Mouse (Mus musculus): ENCODE results near the gene Brix1. TPM values are rescaled to one million over a fixed set of nuclear protein-coding genes. Genes with fewer than 3 reads are reported as not detected.

The Brix1 gene
- polyA plus RNA-seq, 1 experiment from 2014 or later = 128 TPM

- ATAC-seq (ENCODE audit: low FRiP score) = no peak
- no peak overlapping the region for H3K9ac ChIP-seq
- no peaks in the 10 kb centered on the region for H3K4me1 ChIP-seq
- H3K9me3 ChIP-seq = no peaks in the 10 kb centered on the region
- peaks cover 8% of the 10 kb centered on the region for H3K36me3 ChIP-seq (replicated peaks)
- H3K27me3 ChIP-seq = no peaks in the 10 kb centered on the region
- no peak overlapping the region for H3K4me2 ChIP-seq
- H3K27ac ChIP-seq = no peak overlapping the region
- WGBS = 80% methylated on average over 6 of the region's 6 CpGs
- no peak overlapping the region for H3K4me3 ChIP-seq (replicated peaks)
Measured at GRCm38 (mm10) chr15:10439963-10440362, 45.8 kb downstream of the Brix1 start.

- Histone ChIP-seq H3K27ac (no peak overlapping the region), H3K9ac (no peak overlapping the region), H3K4me3 (replicated peaks) (no peak overlapping the region), H3K4me1 (no peaks in the 10 kb centered on the region), H3K4me2 (no peak overlapping the region), H3K9me3 (no peaks in the 10 kb centered on the region), H3K36me3 (replicated peaks) (peaks cover 3% of the 10 kb centered on the region), H3K27me3 (no peaks in the 10 kb centered on the region)
- WGBS = 85% methylated on average over 1 of the region's 1 CpGs
- ATAC-seq (ENCODE audit: low FRiP score) = no peak
Measured at GRCm38 (mm10) chr15:10436893-10437292, 48.9 kb downstream of the Brix1 start.

GRCm38 (mm10) chr15:10426545-10427266 lies 59.0 kb downstream of the Brix1 start:
- H3K4me3 ChIP-seq (replicated peaks) = no peak overlapping the region
- H3K9ac ChIP-seq = no peak overlapping the region
- H3K4me1 ChIP-seq = peaks cover 5% of the 10 kb centered on the region
- H3K27ac ChIP-seq = no peak overlapping the region
- no peaks in the 10 kb centered on the region for H3K27me3 ChIP-seq
- no peaks in the 10 kb centered on the region for H3K36me3 ChIP-seq (replicated peaks)
- 95% methylated on average over 13 of the region's 13 CpGs for WGBS
- H3K4me2 ChIP-seq = no peak overlapping the region
- H3K9me3 ChIP-seq = no peaks in the 10 kb centered on the region
- ATAC-seq (ENCODE audit: low FRiP score) = no peak

- no peak overlapping the region for H3K9ac ChIP-seq
- no peaks in the 10 kb centered on the region for H3K9me3 ChIP-seq
- no peak overlapping the region for H3K4me2 ChIP-seq
- H3K36me3 ChIP-seq (replicated peaks) = no peaks in the 10 kb centered on the region
- no peak overlapping the region for H3K4me3 ChIP-seq (replicated peaks)
- ATAC-seq (ENCODE audit: low FRiP score) = no peak
- no peak overlapping the region for H3K27ac ChIP-seq
- H3K4me1 ChIP-seq = peaks cover 10% of the 10 kb centered on the region
- WGBS = 94% methylated on average over 6 of the region's 6 CpGs
- H3K27me3 ChIP-seq = no peaks in the 10 kb centered on the region
Measured at GRCm38 (mm10) chr15:10426124-10426523, 59.6 kb downstream of the Brix1 start.

Other genes starting within 250 kb of the Brix1 start
- not detected in 2 replicates for gene Gm21973, start 160.6 kb downstream of the Brix1 start, polyA plus RNA-seq (2016; fragmentation: Nextera tagmentation; extraction: Ambion mirVana)
- gene Agxt2, start 127.4 kb downstream of the Brix1 start, polyA plus RNA-seq (2016; fragmentation: Nextera tagmentation; extraction: Ambion mirVana) = not detected in 2 replicates
- gene Dnajc21, start 15.4 kb downstream of the Brix1 start, polyA plus RNA-seq (2016; fragmentation: Nextera tagmentation; extraction: Ambion mirVana) = 15.7 and 16.2 TPM in 2 replicates
- gene Rad1, start 71 bp upstream of the Brix1 start, polyA plus RNA-seq (2016; fragmentation: Nextera tagmentation; extraction: Ambion mirVana) = 40.4 and 42.9 TPM in 2 replicates
- gene Ttc23l, start 72.7 kb upstream of the Brix1 start, polyA plus RNA-seq (2016; fragmentation: Nextera tagmentation; extraction: Ambion mirVana) = not detected in 2 replicates
- gene Rai14, start 228.7 kb upstream of the Brix1 start, polyA plus RNA-seq (2016; fragmentation: Nextera tagmentation; extraction: Ambion mirVana) = 55.1 and 59.8 TPM in 2 replicates

Data from forebrain, embryonic 12.5 days (tissue).